ENCODE assay signal across 12 mouse cellular contexts in the genomic region with DNA sequence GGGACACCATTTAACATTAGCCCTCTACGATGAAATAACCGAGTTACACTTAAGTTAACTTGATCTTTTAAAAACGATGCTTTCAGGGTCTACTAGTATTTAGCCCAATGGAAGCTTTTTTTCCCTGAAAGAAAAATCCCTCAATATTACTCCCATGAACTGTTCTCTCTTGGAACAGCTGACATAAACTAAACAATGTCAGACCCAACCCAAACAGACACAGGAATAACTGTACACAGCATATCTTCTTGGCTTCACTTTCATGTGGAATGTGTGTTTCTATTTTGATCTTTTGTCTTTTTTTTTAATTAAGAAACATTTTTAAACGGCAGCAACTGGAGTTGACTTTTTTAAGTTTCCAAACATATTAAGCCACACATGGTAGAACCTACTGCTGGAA.
"Had no signal": no experiment of that assay in that cellular context is flagged by ENCODE, and none has a peak within 500 bp of the region (broad histone marks: within the 10 kb centered on the region; RNA-seq: fewer than 3 reads in every experiment).

No protein-coding gene starts in this region.

- H3K4me3 ChIP-seq: limb, embryonic 13.5 days; lung, embryonic 15.5 days; midbrain, embryonic 13.5 days; stomach, embryonic 15.5 days had no signal

- H3K27ac ChIP-seq: limb, embryonic 13.5 days; lung, embryonic 15.5 days; midbrain, embryonic 13.5 days had no signal

- H3K4me2 ChIP-seq: limb, embryonic 13.5 days had no signal

- H3K9me3 ChIP-seq: limb, embryonic 13.5 days; lung, embryonic 15.5 days; midbrain, embryonic 13.5 days; stomach, embryonic 15.5 days had no signal

- H3K27me3 ChIP-seq: limb, embryonic 13.5 days; lung, embryonic 15.5 days; midbrain, embryonic 13.5 days; stomach, embryonic 15.5 days had no signal

- H3K9ac ChIP-seq: limb, embryonic 13.5 days; lung, embryonic 15.5 days; midbrain, embryonic 13.5 days; stomach, embryonic 15.5 days had no signal

- DNase-seq: kidney, adult 8-10 months; kidney, postnatal 25 days; layer of hippocampus, adult 9-11 months; layer of hippocampus, postnatal 36 days; left cerebral cortex, postnatal 4 days; right cerebral cortex, postnatal 14 days; thymus, postnatal 4 days had no signal

- ATAC-seq: intestine, postnatal 0 days; midbrain, embryonic 13.5 days had no signal

- H3K36me3 ChIP-seq: limb, embryonic 13.5 days; lung, embryonic 15.5 days; stomach, embryonic 15.5 days had no signal
